Mouse (Mus musculus) gastrocnemius, postnatal 4 days (tissue): ENCODE data around the gene Jag2. TPM values are rescaled to one million over a fixed set of nuclear protein-coding genes. Genes with fewer than 3 reads are reported as not detected.

Experiments used
- DNase-seq, 2 experiments: peaks; one replicate each; pipeline ENCODE4 v3.0.0; 2021 to 2022; ENCODE audit warnings: low spot score in 2 of 2, mixed read lengths in 2 of 2
- total RNA-seq, 2 experiments: library from RNA; stranded (reverse); gene quantifications; 2 replicates each; pipeline ENCODE4 v1.2.3; 2021

The Jag2 gene
- total RNA-seq, 2 experiments from 2014 or later, result 60.4 to 60.8 TPM

DNA sequence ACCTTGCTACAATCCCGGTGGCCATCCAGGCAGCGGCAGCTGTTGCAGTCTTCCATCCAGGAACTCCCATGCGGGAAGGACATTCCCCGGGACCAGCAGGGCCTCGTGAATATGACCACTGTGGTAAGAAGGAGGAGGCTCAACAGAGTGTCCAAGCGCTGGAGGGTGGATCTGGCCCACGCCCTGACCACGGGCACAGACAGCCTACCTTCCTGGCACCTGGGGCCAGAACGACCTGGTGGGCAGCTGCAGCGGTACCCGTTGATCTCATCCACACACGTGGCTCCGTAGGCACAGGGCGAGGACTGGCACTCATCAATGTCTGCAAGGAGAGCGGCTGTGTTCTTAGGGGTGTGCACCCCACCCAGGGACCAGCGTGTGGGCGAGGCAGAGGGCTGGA lies 17.9 kb downstream of the Jag2 start:
- DNase-seq, result no peak

DNA sequence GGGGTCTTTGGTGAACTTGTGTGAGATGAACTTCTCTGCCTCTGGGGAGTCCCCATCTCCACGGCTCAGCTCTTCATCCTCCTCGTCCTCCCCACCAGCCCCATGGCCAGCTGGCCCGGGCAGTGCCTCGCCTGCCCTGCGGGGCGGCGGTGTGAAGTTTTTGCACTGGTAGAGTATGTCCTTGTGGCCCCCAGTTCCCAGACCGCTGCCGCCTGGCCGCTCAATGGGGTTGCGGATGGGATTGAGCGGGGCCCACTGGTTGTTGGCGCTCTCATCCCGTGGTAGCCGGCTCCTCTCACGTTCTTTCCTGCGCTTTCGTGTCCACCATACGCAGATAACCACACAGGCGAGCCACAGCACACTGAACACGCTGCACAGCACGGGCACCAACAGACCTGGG lies 20.6 kb downstream of the Jag2 start:
- no peak for DNase-seq

DNA sequence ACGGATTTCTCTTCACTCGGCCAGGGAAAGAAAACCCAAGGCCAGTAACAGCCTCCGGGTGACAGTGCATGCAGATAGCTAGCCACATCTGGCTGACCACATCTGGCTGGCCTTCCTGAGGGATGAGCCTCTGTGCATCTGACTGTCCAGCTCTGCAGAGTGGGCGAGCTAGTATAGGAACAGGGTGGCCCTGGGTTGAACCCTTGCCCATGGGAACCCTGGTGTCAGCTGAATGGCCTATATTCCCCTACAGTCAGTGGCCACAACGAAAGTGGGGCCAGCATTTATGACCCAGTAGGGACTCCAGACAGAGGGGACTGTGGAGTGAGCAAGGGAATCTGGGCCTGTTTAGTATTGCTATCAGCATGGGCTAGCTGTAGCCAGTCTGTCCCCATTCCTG lies 24.6 kb downstream of the Jag2 start:
- no peak for DNase-seq

DNA sequence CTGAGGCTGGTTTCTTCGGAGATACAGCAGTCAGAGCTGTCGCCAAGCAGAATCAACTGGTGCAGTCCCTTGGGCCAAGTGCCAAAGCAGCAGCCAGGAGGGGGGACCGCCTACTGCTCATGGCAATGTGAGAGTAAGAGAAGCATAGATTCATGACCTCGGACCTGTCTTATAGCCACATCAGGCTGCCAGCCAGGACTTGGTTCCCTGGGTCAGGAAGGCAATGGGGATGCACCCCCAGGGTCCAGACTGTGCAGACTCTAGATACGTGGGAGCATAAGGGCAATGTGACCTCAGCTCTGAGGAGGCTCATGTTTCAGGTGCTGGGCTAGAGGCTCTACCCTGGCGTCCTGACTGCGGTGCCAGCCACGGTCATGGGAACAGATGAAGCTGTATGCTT lies 25.6 kb downstream of the Jag2 start:
- DNase-seq, result no peak

DNA sequence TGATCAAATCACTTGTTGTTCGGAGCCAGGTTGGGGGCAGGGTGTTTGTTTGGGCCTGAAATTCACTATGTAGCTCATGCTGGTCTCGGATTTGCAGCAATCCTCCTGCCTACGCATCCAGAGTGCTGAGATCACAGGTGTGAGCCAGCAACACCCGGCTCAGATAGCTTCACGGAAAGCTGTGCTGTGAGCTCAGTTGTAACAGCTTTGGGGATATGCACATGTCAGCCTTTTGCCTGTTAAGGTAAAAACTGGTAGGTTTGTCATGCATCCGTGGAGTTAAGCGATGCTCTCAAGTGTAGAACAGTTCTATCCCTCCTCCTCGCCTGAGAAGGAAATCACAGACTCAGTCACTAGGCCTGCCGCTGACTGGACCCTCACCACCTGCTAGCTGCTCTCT lies 28.9 kb downstream of the Jag2 start:
- no peak for DNase-seq

DNA sequence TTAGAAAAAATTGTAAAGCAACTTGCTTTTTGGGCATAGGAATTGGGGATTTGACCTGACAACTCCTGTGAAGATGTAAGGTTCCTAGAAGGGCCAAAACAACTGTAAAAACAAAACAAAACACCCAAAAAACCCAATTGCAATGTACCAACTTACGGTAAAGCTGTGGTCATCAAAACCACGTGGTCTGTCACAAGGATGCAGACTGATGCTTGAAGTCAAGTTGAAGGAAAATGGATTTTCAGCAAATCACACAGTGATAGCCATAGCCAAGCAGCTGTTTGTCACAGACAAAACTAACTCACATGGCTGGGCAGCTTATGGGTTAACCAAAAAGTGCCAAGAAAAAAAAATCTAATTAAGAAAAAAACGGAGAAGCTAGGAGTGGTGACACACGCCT lies 30.6 kb downstream of the Jag2 start:
- no peak for DNase-seq

DNA sequence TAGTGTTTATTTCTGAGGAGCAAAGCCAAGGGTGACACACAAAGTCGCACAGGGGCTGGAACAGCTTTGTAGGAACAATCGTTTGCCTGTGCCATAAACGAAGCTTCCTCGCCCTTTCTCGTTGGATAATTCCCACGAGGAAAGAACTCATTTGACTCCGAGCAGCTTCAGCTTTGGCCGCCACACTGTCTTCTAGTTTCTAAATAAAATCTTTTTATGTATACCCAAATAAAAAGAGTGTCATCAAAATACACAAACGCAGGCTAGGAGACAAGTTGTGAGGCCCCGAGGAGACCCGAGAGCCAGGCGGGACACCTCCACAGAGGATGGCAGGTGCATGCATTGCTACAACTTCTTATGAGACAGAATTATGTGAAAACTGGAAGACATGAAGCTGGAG lies 31.2 kb downstream of the Jag2 start:
- no peak for DNase-seq

DNA sequence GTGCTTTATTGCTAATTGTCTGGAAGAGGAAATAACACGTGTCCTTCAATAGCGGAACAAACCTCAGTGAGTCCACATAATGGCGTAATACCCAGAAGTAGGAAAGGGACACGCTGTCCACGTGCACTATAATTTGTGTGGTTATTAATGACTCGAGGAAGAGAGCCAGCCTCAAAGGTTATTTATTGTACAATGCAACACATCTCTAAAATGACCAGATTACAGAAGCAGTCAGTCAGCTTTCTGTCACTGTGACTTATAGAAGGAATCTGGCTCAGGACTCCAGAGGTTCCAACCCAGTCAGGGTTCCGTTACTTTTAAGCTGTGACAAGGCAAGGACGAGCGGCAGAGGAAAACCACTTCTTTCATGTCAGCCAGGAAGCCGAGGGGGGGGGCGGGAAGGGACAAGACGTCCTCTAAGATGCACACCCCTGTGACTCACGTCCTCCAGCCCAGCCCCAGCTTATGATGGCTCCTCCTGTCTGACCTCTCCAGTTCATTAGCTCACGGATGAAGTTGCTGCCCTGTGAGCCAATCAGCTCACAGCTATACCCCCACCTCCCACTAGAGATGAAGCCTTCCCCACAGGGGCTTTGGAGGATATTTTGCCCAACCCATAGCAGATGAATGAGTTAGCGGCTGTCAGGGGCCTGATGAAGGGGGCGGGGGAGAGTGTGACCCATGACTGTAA lies 31.9 kb downstream of the Jag2 start:
- DNase-seq, result no peak

DNA sequence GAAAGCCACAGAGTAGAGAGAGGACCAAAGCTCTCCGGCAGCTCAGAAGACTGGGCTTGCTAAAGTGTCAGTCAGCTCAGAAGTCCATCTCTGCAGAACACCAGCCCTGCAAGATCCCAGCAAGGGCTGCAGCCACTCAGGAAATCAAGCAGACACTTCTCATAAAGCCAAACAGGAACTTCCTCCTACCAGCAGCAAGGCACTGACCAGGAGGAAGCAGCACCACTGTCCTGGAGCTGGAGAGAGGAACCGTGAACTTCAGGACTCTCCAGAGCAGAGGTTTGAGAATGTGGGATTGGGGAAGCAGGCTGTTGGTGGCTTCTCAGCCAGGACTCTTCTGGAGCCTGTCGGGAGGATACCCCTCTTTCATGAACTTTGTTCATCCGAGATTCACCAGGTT lies 34.6 kb downstream of the Jag2 start:
- no peak for DNase-seq

DNA sequence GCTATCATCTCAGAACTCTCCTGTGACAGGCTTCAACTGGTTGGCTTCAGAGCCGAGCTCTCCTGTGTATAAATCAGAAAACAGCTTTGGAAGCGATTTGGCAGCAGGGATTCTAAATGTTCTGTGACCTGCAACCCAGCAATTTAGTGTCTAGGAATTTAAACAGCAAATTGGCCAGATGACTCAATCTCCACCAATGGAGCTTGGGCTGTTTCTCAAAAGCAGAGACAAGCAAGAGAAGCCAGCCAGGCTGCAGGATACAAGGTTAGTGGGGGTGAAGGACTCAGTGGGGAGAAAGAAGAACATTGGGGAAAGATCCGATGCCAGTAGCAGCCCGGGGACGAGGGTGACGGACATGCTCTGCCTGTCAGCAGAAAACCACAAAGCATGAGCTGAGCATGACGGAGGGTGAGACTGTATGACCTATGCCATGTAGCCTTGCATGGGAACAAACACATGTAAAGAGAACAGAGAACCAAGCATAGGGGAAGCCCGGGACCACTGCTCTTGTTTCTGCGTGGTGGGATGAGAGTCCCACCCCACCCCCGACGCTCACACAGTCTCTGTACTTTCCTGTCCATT lies 35.2 kb downstream of the Jag2 start:
- DNase-seq, result no peak

DNA sequence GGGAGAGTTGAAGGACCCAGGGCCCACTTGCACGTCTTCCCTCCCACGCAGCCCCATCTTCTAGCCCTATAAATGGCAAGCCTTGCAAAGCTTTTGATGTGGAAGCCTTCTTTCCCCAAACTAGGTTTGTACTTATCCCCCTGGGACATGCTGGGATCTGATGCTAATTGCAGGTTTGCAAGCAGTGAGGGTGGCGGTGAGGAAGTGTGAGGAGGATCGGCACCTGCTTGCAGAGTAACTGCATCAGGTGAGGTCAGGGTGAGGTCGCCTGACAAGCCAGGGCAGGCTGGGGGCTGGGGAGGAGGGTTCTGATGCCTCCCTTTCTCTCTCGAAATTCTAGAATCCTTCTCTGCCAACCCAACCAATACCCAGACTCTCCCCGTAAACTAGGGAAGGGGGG lies 44.1 kb downstream of the Jag2 start:
- DNase-seq, result no peak

DNA sequence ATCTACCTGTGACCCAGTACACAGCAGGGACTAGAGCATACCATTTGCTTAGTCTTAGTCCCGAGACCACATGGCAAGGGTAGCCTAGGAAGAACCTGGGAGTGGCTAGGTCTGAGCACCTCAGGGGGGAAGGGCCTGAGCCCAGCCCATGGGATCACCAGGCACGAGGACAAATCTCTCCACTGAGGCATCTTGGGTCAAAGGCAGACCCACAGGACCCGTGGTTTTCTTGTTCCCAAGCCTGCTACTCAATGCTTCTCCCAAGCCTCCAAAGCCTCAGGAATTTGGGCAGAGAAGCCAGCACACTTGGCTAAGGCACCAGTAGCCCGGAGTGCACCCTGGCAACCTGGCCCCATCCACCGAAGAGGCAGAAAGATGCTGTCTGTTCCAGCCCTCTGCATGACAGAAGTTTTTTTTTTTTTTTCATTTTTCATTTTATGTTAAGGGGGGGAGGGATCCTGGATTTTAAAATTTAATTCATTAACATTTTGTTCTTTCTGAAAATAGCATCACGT lies 48.2 kb downstream of the Jag2 start:
- DNase-seq, result no peak

DNA sequence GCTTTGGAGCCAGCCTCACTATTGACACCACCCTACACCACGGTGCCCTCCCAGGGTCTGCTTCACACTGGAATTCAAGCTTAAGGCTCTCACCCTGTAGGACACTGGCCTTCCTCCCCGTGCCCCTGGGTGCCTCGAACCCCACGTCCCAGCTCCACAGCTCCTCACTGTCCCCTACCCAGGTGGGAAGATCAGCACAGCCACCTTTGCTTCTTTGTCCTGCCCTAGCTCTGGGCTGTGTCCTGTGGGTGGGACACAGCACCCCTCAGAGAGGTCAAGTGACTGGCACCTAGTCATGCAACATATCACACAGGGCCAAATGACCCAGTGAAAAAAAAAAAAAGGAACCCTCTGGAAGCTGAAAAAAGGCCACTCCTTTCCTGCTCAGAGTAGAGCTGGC lies 48.9 kb downstream of the Jag2 start:
- DNase-seq, result no peak

DNA sequence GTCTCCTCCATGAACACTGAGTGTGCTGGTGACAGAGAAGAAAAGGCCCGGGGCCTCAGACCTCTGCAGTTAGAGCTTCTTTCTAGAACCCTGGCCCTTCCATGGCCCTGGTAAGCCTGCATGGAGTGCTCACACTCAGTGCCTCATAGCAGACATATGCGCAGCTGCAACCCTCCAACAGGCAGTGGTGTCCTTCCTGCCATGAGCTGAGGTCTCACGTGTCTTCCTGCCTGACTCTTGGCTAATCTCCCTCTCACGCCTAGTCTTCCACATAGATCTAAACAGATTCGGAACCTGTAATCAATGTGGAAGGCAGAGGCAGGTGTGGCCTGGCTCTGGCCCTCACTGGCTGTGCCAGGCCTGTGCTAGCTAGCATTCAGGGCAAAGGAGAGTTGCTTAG lies 49.8 kb downstream of the Jag2 start:
- no peak for DNase-seq

DNA sequence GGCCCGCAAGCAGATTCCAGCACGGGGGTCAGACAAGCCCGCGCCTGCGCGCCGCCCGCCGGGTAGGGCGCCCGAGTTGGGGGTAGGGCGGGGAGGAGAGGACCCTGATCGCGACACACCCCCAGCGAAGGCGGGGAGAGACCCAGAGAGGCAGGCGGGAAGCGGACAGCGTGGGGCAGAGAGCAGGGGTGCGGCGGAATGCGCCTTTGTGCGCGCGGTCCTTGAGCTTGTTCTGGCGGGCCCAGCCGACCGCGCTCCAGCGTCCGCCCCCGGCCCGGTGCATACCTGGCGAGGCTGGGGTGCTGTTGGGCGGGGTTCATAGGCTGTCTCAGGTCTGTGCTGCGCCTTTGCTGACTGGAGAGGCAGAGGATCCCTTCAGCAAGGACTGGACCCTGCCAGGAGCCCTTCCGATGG lies 52.0 kb downstream of the Jag2 start:
- DNase-seq, result no peak

DNA sequence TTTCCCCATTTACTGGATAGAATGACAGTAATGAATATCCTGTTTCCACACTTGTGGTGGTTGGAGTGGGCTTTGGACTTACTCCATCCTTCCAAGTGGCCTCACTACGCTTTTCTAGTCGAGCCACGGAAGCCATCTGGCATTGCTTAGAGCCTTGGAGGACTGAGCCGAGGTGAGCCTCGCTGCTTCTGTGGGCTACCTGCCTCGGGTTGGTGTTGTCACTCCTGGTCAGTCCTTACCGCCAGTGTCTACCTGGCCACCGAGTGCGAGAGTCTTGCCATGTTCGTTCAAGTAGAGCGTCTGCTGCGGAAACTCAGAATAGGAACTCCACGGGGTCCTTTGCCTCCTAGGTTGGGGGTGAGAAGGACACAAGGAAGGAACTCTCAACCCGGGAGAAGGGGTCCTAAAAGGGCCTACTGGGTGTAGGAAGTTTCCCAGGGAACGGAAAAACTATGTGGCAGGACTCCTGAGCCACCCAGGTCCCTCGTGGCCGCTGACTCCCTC lies 52.5 kb downstream of the Jag2 start:
- no peak for DNase-seq

DNA sequence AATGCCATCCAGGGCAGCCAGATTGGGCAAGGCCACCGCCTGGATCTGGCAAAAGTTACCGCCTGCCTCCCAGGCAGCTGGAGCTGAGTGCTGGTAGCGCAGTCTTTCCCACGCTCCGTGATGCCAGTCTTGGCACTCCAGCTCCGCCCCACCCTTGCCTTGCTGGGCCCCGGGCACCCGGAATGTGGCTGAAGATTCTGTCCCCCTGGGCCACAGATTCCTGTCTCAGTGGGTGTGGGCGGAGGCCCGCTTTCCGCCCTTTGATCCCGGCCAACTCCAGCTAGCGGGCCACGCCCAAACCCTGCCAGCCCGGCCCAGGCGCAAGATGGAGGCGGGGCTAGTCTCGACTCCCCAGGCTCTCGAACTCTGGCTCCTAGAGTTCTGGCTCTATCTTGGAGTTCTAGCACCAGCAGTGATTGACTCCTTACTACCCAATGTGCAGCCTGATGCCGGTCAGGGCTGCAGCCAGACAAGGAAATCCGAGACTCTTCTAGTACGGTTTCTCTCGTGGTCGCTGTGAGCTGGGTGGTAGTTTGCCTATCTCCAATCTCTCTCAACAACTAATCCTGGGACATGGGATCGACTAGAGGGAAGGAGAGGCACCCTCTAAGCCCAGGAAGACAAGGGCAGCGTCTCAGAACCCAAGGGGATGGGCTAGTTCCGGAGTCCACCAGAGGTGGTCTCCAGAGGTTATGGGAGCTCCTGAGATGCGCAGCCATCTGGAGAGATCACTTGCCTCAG lies 53.1 kb downstream of the Jag2 start:
- DNase-seq, result peak in 1 of 2 experiments; percentile 46

DNA sequence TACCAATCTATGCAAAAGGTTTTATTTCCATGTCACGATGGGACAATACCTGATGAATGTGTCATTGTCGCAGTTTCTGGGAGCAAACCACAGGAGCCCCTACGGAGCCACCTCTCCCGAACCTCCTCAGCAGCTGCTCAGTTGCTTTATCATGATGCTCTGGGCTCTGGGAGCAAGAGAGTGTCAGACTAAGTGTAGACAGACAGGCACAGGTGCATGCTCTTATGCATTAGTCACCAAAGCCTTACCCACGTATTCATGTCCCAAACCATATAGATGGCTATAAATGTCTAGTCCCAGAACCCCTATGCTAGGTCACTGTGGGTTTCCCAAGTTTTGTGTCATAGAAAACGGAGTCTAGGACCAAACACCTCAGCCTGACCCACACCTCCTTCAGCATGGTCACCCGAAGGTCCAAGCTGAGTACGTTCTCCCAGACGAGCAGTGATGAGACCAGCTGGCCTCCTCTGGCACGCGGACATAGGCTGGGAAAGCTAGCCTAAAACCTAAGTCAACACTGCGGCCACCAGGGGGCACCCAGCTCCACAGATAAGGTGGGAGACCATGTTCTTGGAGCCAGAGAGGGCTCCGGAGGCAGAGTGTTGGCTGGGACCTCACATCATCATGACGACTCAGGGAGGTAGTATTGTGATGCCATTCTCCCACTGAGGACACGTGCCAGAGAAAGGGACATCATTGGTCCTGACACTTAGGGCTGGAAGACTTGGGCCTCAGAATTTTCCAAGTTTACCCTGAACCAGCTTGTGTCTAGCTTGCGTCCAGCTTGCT lies 54.2 kb downstream of the Jag2 start:
- DNase-seq, result peak; percentile 87 to 96

DNA sequence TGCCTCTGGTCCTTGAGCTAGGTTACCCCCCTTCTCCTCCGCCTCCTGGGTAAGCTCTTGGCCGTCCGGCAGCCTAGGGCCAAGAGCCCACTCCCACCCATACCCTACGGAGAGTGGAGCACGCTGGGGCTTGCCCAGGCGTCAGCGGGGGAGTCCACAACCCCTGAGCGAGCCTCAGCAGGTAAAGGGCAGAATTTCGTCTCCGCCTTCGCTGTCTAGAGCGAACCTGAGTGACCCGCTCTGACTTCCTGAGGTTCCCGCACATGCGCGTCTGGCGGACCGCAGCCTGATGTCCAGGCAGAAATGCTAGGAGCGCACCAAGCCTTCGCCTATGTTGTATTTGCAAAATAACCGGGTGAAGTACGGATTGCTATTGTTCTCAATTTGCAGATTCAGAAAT lies 55.4 kb downstream of the Jag2 start:
- DNase-seq, result no peak

DNA sequence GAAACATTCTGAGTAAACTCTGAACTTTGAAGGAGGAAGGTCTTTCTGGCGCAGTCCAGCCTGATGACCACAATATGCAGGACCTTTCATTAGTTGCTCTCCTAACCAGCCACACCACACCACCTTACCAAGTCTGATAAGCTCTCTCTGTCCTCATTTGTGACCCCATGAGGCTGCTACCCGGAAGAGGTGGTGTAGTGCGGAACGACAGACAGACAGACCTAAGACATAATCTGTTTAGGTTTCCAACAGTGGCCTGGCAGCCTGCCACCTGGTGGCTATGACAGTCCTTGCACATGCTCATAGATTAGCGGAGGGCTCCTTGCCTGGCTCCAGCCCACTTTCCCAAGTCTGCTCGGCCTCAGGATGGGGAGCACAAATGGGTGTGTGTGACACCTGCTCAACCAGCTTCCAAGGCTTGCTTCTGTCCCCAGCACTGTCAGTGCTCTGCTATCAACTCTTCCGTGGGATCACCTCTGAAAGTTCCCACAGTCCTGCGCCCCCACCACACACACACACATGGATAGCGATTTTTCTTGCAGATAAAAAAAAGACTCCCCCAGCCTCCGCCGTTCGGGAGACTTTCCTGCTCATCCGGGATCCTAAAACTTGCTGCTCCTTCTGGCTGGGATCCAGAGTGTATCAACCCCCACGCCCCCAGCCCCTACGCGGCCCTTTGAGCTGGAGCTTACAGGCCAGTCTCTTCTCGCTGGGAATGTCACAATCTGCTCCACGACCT lies 56.0 kb downstream of the Jag2 start:
- peak; percentile 54 to 78 for DNase-seq

DNA sequence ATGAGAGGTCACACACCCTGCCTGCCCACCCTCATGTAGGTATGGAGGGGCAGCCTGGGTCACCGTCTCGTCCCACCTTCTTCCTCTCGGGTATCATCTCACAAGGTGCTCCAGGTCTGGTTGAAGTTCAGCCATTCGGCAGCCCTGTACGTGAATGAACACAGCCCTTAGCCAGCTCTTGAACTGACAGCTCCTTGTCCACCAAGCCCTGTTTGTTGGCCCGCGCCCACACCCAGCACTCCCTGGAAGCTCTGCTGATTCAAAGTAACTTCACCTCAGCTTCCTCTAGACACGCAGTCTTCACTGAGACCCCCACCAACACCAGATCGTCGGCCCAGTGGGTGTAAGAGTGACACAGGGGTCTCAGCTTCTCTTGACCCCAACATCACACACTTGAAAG lies 56.6 kb downstream of the Jag2 start:
- DNase-seq, result no peak
